Mouse (Mus musculus) midbrain, embryonic 14.5 days (tissue): Measurements from ENCODE around the gene Rasgrp3. TPM values are rescaled to one million over a fixed set of nuclear protein-coding genes. Genes with fewer than 3 reads are reported as not detected.

ENCODE experiments used
- ATAC-seq: fragments of 200-750 bp; cut with Nextera tagmentation; 2 replicates; pipeline ENCODE4 v1.8.0; 2017; ENCODE audit warnings: moderate number of reproducible peaks, moderate library complexity; ENCODE audit not compliant: low FRiP score, low TSS enrichment
- DNase-seq: peaks from one replicate; pipeline ENCODE4 v3.0.0-alpha.2; 2015
- H3K27ac ChIP-seq: fragments of 300-500 bp; sonication (generic); replicated peaks from 2 replicates; pipeline ENCODE4 v1.5.1; 2014; ENCODE audit warnings: mild to moderate bottlenecking, low read depth, low read length, moderate library complexity
- H3K27me3 ChIP-seq: fragments of 300-500 bp; sonication (generic); 2 replicates; pipeline ENCODE4 v1.6.1; 2014; ENCODE audit warnings: low read length, control low read depth, mixed read lengths; ENCODE audit not compliant: control insufficient read depth, insufficient read depth
- H3K36me3 ChIP-seq: fragments of 300-500 bp; sonication (generic); 2 replicates; pipeline ENCODE4 v1.6.1; 2014; ENCODE audit warnings: low read length, control low read depth; ENCODE audit not compliant: control insufficient read depth, insufficient read depth
- H3K4me1 ChIP-seq: fragments of 300-500 bp; sonication (generic); 2 replicates; pipeline ENCODE4 v1.6.1; 2014; ENCODE audit warnings: mild to moderate bottlenecking, antibody characterized with exemption, low read length, control low read depth; ENCODE audit not compliant: control insufficient read depth, insufficient read depth
- H3K4me2 ChIP-seq: fragments of 300-500 bp; sonication (generic); 2 replicates; pipeline ENCODE4 v1.6.1; 2014; ENCODE audit warnings: mild to moderate bottlenecking, low read length, moderate library complexity
- H3K4me3 ChIP-seq: fragments of 300-500 bp; sonication (generic); replicated peaks from 2 replicates; pipeline ENCODE4 v1.5.1; 2014; ENCODE audit warnings: low read depth, low read length
- H3K9ac ChIP-seq: fragments of 300-500 bp; sonication (generic); replicated peaks from 2 replicates; pipeline ENCODE4 v1.6.1; 2014; ENCODE audit warnings: mild to moderate bottlenecking, low read length, moderate library complexity
- H3K9me3 ChIP-seq: fragments of 300-500 bp; sonication (generic); 2 replicates; pipeline ENCODE4 v1.6.1; 2016; ENCODE audit warnings: low read length, control low read depth, mixed read lengths; ENCODE audit not compliant: control insufficient read depth
- WGBS: fragments of 180-500 bp; shearing (Covaris S2); extraction: QIAGEN DNeasy Blood & Tissue Kit; methylation state at CpG from one replicate; pipeline ENCODE4 v1.1.7; 2014; 5-methylcytosine and 5-hydroxymethylcytosine counted together
- polyA plus RNA-seq: library from polyadenylated mRNA; unstranded; fragments of >200 nt; fragmentation: Nextera tagmentation; extraction: Ambion mirVana; gene quantifications from 2 replicates; pipeline ENCODE4 v1.2.1, GENCODE M21; 2014

Rasgrp3 gene
- polyA plus RNA-seq, 1 experiment from 2014 or later, result 8.4 TPM

- no peak for DNase-seq
- Histone ChIP-seq H3K36me3 (peaks cover 24% of the 10 kb centered on the region), H3K4me3 (no peak overlapping the region), H3K27ac (no peak overlapping the region), H3K4me1 (0 out of 2 replicates have a peak, but pooled peaks cover 2% of the 10 kb centered on the region), H3K27me3 (no peaks in the 10 kb centered on the region), H3K9ac (no peak overlapping the region), H3K9me3 (no peaks in the 10 kb centered on the region), H3K4me2 (no peak overlapping the region)
- WGBS, result 77% methylated on average over 12 of the region's 12 CpGs
- ATAC-seq, result no peak
Observed at GRCm38 (mm10) chr17:75534314-75535020, 98.8 kb downstream of the Rasgrp3 start.

DNA sequence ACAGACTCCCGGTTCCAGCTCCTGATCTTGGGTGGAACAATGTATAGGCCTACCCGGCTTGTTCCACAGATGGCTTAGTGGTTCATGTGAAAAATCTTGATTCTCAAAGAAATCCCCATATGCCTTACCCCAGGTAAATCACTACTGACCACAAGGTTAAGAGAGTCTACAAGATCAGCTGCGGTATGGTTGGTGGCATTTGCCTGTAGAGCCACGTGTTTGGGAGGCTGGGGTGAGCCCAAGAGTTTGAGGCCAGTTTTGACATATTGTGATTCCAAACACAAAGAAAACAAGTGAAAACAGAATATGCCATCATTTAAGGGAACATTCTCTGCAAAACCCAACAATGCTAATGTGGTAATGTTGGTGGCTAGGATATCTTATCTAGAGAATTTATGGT, 99.9 kb downstream of the Rasgrp3 start:
- DNase-seq, result no peak
- ATAC-seq, result no peak
- 93% methylated on average over 4 of the region's 4 CpGs for WGBS
- no peak overlapping the region for H3K9ac ChIP-seq
- no peaks in the 10 kb centered on the region for H3K27me3 ChIP-seq
- H3K9me3 ChIP-seq, result no peaks in the 10 kb centered on the region
- no peak overlapping the region for H3K4me3 ChIP-seq
- H3K36me3 ChIP-seq, result peaks cover 32% of the 10 kb centered on the region
- H3K4me2 ChIP-seq, result no peak overlapping the region
- 0 out of 2 replicates have a peak, but pooled peaks cover 2% of the 10 kb centered on the region for H3K4me1 ChIP-seq
- no peak overlapping the region for H3K27ac ChIP-seq

DNA sequence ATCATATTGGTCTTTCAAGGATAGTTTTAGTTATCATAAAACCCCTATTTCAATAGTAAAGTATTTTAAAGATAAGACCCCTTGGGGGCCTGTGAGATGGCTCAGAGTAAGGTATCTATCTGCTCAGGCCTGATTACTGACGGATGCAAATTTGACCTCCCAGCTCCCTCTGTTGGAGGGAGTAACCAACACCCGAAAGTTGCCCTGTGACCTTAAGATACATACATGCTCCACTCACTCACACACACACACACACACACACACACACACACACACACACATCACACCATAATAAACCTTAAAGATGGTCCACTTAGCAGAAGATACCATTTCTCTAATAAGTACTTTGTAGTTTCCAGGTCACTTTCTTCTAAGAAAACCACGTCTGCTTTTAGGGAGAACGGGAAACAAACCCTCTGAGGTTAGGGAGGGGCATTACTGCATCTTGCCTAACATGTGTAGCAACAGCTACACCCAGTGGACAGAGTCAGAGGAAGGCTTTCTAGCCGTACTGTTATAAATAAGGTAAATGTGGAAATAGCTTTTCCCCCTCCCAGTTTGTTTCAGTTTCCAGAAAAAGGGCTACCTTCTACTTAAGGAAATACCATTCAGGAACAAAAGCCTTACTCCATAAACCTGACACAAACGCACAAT, 100.8 kb downstream of the Rasgrp3 start:
- ATAC-seq (no peak), DNase-seq (peak; percentile 77)
- WGBS, result 48% methylated on average over 6 of the region's 6 CpGs
- Histone ChIP-seq H3K27me3 (no peaks in the 10 kb centered on the region), H3K27ac (no peak overlapping the region), H3K9me3 (no peaks in the 10 kb centered on the region), H3K36me3 (peaks cover 35% of the 10 kb centered on the region), H3K4me2 (no peak overlapping the region), H3K9ac (no peak overlapping the region), H3K4me1 (0 out of 2 replicates have a peak, but pooled peaks cover 2% of the 10 kb centered on the region), H3K4me3 (no peak overlapping the region)

GRCm38 (mm10) chr17:75537050-75537445, 101.4 kb downstream of the Rasgrp3 start:
- no peak overlapping the region for H3K4me2 ChIP-seq
- no peak for DNase-seq

DNA sequence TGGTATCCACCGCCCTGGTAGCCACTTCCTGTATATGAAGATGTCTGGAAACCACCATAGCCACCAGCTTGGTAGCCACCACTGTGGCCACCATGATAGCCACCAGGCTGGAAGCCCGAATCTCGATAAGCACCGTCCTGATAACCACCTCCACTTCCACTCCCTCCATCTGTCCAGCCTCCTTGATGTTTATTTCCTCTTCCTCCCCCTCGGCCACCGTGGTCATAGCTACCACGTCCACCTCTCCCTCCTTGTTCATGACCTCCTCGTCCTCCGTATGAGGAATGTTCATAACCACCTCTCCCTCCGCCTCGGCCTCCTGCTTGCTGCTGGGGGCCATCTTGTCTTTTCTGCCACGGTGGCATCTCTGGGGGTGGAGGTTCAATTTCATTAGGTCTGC, 102.7 kb downstream of the Rasgrp3 start:
- Histone ChIP-seq H3K27ac (no peak overlapping the region), H3K4me3 (no peak overlapping the region), H3K4me2 (no peak overlapping the region), H3K9ac (no peak overlapping the region), H3K27me3 (no peaks in the 10 kb centered on the region), H3K9me3 (no peaks in the 10 kb centered on the region), H3K4me1 (0 out of 2 replicates have a peak, but pooled peaks cover 2% of the 10 kb centered on the region), H3K36me3 (peaks cover 45% of the 10 kb centered on the region)
- WGBS, result 96% methylated on average over 12 of the region's 12 CpGs
- DNase-seq (no peak), ATAC-seq (no peak)

More at GRCm38 (mm10) chr17:75537050-75537445, 101.4 kb downstream of the Rasgrp3 start:
- 90% methylated on average over 7 of the region's 7 CpGs for WGBS
- H3K36me3 ChIP-seq, result peaks cover 40% of the 10 kb centered on the region
- H3K9me3 ChIP-seq, result no peaks in the 10 kb centered on the region
- 0 out of 2 replicates have a peak, but pooled peaks cover 2% of the 10 kb centered on the region for H3K4me1 ChIP-seq
- H3K27me3 ChIP-seq, result no peaks in the 10 kb centered on the region
- H3K9ac ChIP-seq, result no peak overlapping the region
- H3K4me3 ChIP-seq, result no peak overlapping the region
- no peak for ATAC-seq
- no peak overlapping the region for H3K27ac ChIP-seq

DNA sequence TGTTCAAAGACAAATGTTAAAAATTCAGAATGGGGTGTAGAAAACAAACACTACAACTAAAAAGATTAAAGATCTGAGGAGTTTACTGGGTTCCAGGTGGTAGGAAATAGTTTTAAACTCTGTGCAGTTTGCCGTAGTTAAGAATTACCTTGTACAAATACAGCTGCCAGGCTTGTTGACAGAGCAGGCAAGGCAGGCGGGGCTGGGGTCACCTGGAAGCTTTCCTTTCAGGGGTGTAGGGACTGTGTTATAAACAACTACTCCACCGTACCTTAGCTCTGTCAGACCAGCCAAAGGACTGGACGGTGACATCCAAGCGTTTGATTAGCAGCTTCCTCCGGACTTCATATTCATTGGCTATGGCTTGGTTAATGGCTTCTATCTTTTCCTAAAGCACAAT, 103.4 kb downstream of the Rasgrp3 start:
- DNase-seq, result no peak
- no peak overlapping the region for H3K4me3 ChIP-seq
- H3K9me3 ChIP-seq, result no peaks in the 10 kb centered on the region
- H3K9ac ChIP-seq, result no peak overlapping the region
- no peak overlapping the region for H3K4me2 ChIP-seq
- H3K4me1 ChIP-seq, result 0 out of 2 replicates have a peak, but pooled peaks cover 2% of the 10 kb centered on the region
- H3K27ac ChIP-seq, result no peak overlapping the region
- WGBS, result 98% methylated on average over 6 of the region's 6 CpGs
- peaks cover 50% of the 10 kb centered on the region for H3K36me3 ChIP-seq
- no peaks in the 10 kb centered on the region for H3K27me3 ChIP-seq
- no peak for ATAC-seq

DNA sequence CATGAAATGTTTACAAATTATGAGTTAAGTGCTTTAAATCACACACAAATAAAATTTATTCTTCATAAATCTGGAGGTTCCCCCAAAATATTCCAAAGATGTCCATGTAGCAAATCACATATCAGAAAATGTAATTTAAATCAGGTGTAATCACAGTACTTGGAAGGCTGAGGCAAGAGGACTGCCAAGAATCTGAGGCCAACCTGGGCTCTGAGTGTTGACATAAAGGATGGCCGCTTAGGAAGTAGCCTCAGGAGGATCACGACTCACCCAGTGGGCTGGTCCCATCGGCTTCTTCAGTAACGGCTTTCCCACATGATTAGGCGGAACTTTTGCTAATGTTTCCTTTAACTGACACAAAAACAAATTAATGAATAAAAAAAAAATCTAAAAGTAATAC, 104.1 kb downstream of the Rasgrp3 start:
- 92% methylated on average over 5 of the region's 5 CpGs for WGBS
- DNase-seq (no peak), ATAC-seq (no peak)
- Histone ChIP-seq H3K27ac (no peak overlapping the region), H3K4me3 (no peak overlapping the region), H3K9me3 (no peaks in the 10 kb centered on the region), H3K4me1 (no peaks in the 10 kb centered on the region), H3K36me3 (peaks cover 57% of the 10 kb centered on the region), H3K27me3 (no peaks in the 10 kb centered on the region), H3K4me2 (no peak overlapping the region), H3K9ac (no peak overlapping the region)

- ATAC-seq, result no peak
- Histone ChIP-seq H3K27ac (no peak overlapping the region), H3K4me3 (no peak overlapping the region), H3K4me1 (no peaks in the 10 kb centered on the region), H3K27me3 (no peaks in the 10 kb centered on the region), H3K9me3 (no peaks in the 10 kb centered on the region), H3K36me3 (peaks cover 70% of the 10 kb centered on the region), H3K9ac (no peak overlapping the region), H3K4me2 (no peak overlapping the region)
- 92% methylated on average over 7 of the region's 7 CpGs for WGBS
- DNase-seq, result no peak
Observed at GRCm38 (mm10) chr17:75543434-75543833, 107.7 kb downstream of the Rasgrp3 start.

GRCm38 (mm10) chr17:75544262-75544661, 108.6 kb downstream of the Rasgrp3 start:
- DNase-seq (no peak), ATAC-seq (no peak)
- no peak overlapping the region for H3K4me3 ChIP-seq
- 94% methylated on average over 7 of the region's 7 CpGs for WGBS
- H3K4me2 ChIP-seq, result no peak overlapping the region
- H3K9ac ChIP-seq, result no peak overlapping the region
- H3K36me3 ChIP-seq, result peaks cover 62% of the 10 kb centered on the region
- no peaks in the 10 kb centered on the region for H3K4me1 ChIP-seq
- no peaks in the 10 kb centered on the region for H3K9me3 ChIP-seq
- no peaks in the 10 kb centered on the region for H3K27me3 ChIP-seq
- H3K27ac ChIP-seq, result no peak overlapping the region
